Mouse (Mus musculus) liver, postnatal 0 days (tissue): Measurements from ENCODE around the gene Aspscr1. TPM values are rescaled to one million over a fixed set of nuclear protein-coding genes. Genes with fewer than 3 reads are reported as not detected.
"Not testable (repeated sequence)": the region's sequence is repeated elsewhere in the genome, so short reads cannot be mapped to it uniquely, and the experiment has no call there.

Experiments used
- ATAC-seq: fragments of 200-750 bp; cut with Nextera tagmentation; 2 replicates; pipeline ENCODE4 v1.8.0; 2017; ENCODE audit warnings: mild to moderate bottlenecking, moderate library complexity
- DNase-seq: peaks from one replicate; pipeline ENCODE4 v3.0.0-alpha.2; 2016
- H3K27ac ChIP-seq: fragments of 300-500 bp; sonication (generic); 2 replicates; pipeline ENCODE4 v1.5.1; 2014; ENCODE audit warnings: antibody characterized with exemption, moderate library complexity, mild to moderate bottlenecking, low read depth
- H3K27me3 ChIP-seq: fragments of 300-500 bp; sonication (generic); 2 replicates; pipeline ENCODE4 v1.6.1; 2014; ENCODE audit warnings: low read length, control low read depth, mixed read lengths; ENCODE audit not compliant: insufficient read depth
- H3K36me3 ChIP-seq: fragments of 300-500 bp; sonication (generic); replicated peaks from 2 replicates; pipeline ENCODE4 v1.6.1; 2014; ENCODE audit warnings: mild to moderate bottlenecking, control low read depth, low read length, moderate library complexity, mixed read lengths; ENCODE audit not compliant: insufficient read depth
- H3K4me1 ChIP-seq: fragments of 300-500 bp; sonication (generic); 2 replicates; pipeline ENCODE4 v1.6.1; 2014; ENCODE audit warnings: antibody characterized with exemption, mild to moderate bottlenecking, control low read depth; ENCODE audit not compliant: insufficient read depth
- H3K4me2 ChIP-seq: fragments of 300-500 bp; sonication (generic); 2 replicates; pipeline ENCODE4 v1.6.1; 2014; ENCODE audit warnings: low read depth, mild to moderate bottlenecking, low read length, moderate library complexity, mixed read lengths
- H3K4me3 ChIP-seq: fragments of 300-500 bp; sonication (generic); 2 replicates; pipeline ENCODE4 v1.5.1; 2014; ENCODE audit warnings: low read depth, low read length
- H3K9ac ChIP-seq: fragments of 300-500 bp; sonication (generic); replicated peaks from 2 replicates; pipeline ENCODE4 v1.6.1; 2014; ENCODE audit warnings: mild to moderate bottlenecking, moderate library complexity
- H3K9me3 ChIP-seq: fragments of 300-500 bp; sonication (generic); 2 replicates; pipeline ENCODE4 v1.6.1; 2016; ENCODE audit warnings: mild to moderate bottlenecking, control low read depth, low read length, mixed read lengths
- CTCF ChIP-seq: sonication (generic); IDR thresholded peaks from 2 replicates; pipeline ENCODE4 v1.5.1; 2016; ENCODE audit warnings: antibody characterized with exemption, low read depth
- EP300 ChIP-seq: IDR thresholded peaks from 2 replicates; pipeline ENCODE4 v1.6.1; 2016; ENCODE audit warnings: antibody characterized with exemption, low read depth, mild to moderate bottlenecking
- WGBS: fragments of 180-500 bp; shearing (Covaris S2); extraction: QIAGEN DNeasy Blood & Tissue Kit; methylation state at CpG from one replicate; pipeline ENCODE4 v1.1.7; 2014; ENCODE audit not compliant: insufficient replicate concordance; 5-methylcytosine and 5-hydroxymethylcytosine counted together
- polyA plus RNA-seq: library from polyadenylated mRNA; unstranded; fragments of >200 nt; fragmentation: Nextera tagmentation; extraction: Ambion mirVana; gene quantifications from 2 replicates; pipeline ENCODE4 v1.2.1, GENCODE M21; 2015

Aspscr1 gene
- polyA plus RNA-seq, 1 experiment from 2014 or later: 56.8 TPM

DNA sequence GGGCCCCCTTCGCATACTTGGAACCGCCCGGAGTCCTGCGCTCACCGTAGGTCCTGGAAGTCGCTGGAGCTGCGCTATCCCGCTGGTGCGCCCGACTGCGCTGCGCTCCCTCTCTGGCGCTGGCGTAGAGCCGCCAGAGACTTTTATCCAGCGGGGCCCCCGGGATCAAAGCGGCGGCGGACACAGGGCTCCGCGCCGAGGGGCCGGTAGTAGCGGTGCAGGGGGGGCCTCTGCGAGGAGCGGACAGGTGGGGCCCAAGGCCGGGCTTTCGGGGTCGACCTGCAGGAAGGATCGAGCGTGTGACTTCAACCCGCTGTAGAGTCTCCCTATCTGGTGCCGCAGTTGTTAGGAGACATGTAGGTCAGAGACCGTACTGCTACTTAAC, 11.7 kb upstream of the Aspscr1 start, which contains the start of gene Notum:
Gene Notum (minus strand): TSS at position 100 of the 385 bp plus-strand sequence.
- Histone ChIP-seq H3K4me3 (peak within 1 kb of the TSS; percentile 45), H3K4me2 (peak within 1 kb of the TSS; percentile 72), H3K27ac (no peak within 1 kb of the TSS), H3K4me1 (peaks cover 14% of the 10 kb centered on the region), H3K9me3 (no peaks in the 10 kb centered on the region), H3K9ac (peak within 1 kb of the TSS; percentile 30; the same call in 1 of the 2 replicates), H3K36me3 (no peaks in the 10 kb centered on the region), H3K27me3 (peaks cover 76% of the 10 kb centered on the region)
- DNase-seq (no peak), ATAC-seq (peak; percentile 10; the same call in 1 of the 2 replicates)
- WGBS: 2% methylated on average over 35 of the region's 35 CpGs
- TF ChIP-seq EP300: no peak
- no peak for TF ChIP-seq CTCF

DNA sequence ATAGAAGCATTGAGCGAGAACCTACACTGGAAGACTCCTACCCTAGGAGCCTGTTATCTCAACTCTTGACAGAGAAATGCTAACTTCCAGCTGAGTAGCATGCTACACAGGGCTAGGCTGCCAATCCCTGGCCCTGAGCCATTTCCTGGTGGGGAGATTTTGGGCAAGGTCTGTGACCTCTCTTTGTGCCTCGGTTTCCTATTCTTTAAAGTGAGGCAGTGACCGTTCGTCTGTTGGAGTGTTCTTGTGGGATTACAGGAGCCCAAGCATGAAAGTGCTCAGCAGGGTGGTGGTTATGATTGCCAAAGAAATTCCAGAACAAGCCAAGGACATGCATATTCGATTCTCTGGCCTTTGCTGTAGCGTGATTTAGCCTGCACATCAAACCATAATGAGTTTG, 10.0 kb upstream of the Aspscr1 start:
- Histone ChIP-seq H3K27ac (no peak overlapping the region), H3K27me3 (peaks cover 67% of the 10 kb centered on the region), H3K4me1 (peaks cover 14% of the 10 kb centered on the region), H3K9ac (no peak overlapping the region), H3K4me2 (no peak overlapping the region), H3K36me3 (no peaks in the 10 kb centered on the region), H3K4me3 (no peak overlapping the region), H3K9me3 (no peaks in the 10 kb centered on the region)
- TF ChIP-seq EP300 (no peak), CTCF (no peak)
- ATAC-seq: no peak
- WGBS: 63% methylated on average over 6 of the region's 6 CpGs
- DNase-seq: no peak

DNA sequence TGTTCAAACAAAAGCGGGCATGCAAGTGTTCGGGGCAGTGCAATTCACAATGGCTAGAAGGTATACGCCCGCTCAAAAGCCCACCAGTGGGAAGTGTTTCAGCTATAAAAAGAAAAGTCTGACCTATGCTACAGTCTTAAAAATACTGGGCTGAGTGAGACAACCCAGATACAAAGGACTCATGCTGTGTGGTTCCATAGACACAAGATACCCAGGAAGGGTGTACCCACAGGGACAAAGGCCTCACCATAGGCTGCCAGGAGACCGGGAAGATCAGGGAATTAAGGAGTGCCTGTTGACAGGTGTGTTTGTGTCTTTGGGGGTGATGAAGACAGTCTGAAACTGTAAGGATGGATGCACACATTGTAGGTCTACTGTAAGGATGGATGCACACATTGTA, 9.1 kb upstream of the Aspscr1 start:
- H3K27ac ChIP-seq: no peak overlapping the region
- peaks cover 58% of the 10 kb centered on the region for H3K27me3 ChIP-seq
- peaks cover 14% of the 10 kb centered on the region for H3K4me1 ChIP-seq
- ATAC-seq (no peak), DNase-seq (no peak)
- no peak overlapping the region for H3K9ac ChIP-seq
- no peaks in the 10 kb centered on the region for H3K36me3 ChIP-seq
- H3K9me3 ChIP-seq: no peaks in the 10 kb centered on the region
- no peak overlapping the region for H3K4me2 ChIP-seq
- TF ChIP-seq EP300 (no peak), CTCF (no peak)
- no peak overlapping the region for H3K4me3 ChIP-seq
- 88% methylated on average over 5 of the region's 5 CpGs for WGBS

DNA sequence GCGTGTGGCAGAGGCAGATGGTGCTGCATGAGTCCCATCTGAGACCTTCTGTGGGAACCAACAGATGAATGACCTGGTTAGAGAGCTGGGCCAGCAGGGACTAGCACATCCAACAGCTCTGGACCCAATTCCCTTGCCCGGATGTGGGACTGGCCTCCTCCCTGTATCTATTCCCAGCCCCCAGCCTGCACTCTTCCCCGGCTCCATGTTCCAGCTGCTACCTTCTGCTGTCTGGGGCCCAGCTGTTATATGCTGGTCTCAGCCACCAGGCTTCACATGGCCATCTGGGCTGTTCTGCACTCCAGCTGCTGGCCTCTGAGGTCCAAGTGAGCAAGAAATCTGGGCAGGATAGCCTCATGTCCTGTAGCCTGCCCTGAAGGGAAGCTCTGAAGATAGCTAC, 7.4 kb upstream of the Aspscr1 start:
- WGBS: 88% methylated on average over 3 of the region's 3 CpGs
- ATAC-seq: no peak
- DNase-seq: no peak
- H3K27me3 ChIP-seq: peaks cover 41% of the 10 kb centered on the region
- TF ChIP-seq CTCF (no peak), EP300 (no peak)
- no peaks in the 10 kb centered on the region for H3K36me3 ChIP-seq
- no peaks in the 10 kb centered on the region for H3K9me3 ChIP-seq
- H3K27ac ChIP-seq: no peak overlapping the region
- no peak overlapping the region for H3K9ac ChIP-seq
- no peak overlapping the region for H3K4me3 ChIP-seq
- no peak overlapping the region for H3K4me2 ChIP-seq
- H3K4me1 ChIP-seq: peaks cover 7% of the 10 kb centered on the region

DNA sequence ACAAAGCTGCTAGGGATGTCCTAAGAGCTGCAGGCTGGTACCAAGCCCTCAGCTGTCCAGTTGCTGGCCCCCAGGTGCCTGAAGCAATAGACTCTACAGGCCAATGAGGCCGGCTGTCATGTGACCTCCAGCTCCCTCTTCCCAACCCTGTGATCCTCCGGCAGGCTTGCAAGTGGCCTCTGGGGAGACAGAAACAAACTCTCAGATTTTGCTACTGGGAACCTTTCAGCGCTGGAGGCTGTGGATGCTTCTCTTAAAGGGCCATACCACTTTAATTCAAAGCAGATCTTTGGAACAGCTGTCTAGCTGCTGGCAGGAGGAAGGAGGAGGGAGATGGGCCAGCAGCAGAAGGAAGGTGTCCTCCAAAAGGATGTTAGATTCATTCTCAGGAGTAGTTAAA, 6.2 kb upstream of the Aspscr1 start:
- Histone ChIP-seq H3K4me2 (no peak overlapping the region), H3K27me3 (peaks cover 29% of the 10 kb centered on the region), H3K4me1 (no peaks in the 10 kb centered on the region), H3K9ac (no peak overlapping the region), H3K9me3 (no peaks in the 10 kb centered on the region), H3K4me3 (no peak overlapping the region), H3K27ac (no peak overlapping the region), H3K36me3 (no peaks in the 10 kb centered on the region)
- TF ChIP-seq EP300: no peak
- TF ChIP-seq CTCF: no peak
- 24% methylated on average over 3 of the region's 3 CpGs for WGBS
- ATAC-seq: no peak
- DNase-seq: no peak

DNA sequence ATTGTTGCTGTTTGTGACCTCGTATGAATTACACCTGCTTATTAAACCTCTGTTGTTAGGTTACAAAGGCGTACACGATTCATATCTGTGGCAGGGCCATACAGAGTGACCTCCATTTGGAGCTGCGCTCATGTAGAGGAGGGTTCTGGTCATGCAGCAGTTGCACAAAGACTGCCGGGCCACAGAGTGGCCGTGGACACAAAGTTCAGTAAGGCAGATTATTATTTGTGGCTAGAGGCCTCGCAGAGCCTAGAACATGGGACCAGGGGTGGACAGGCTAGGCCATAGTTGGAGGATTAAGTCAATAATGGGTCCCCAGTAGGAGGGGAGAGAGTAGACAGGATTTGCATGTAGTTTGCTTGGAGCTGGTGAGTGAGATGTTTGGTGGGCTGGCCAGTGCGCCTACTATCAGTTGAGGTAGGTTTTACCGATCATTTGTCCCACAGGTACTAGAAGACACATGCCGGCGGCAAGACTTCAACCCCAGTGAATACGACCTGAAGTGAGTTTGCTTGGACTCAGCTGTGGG, 885 bp downstream of the Aspscr1 start:
- H3K4me2 ChIP-seq: peak overlapping the region; percentile 79
- peak overlapping the region; percentile 71 for H3K9ac ChIP-seq
- WGBS: 30% methylated on average over 12 of the region's 12 CpGs
- DNase-seq (no peak), ATAC-seq (peak; percentile 16)
- peak overlapping the region; percentile 75 for H3K4me3 ChIP-seq
- H3K4me1 ChIP-seq: peaks cover 37% of the 10 kb centered on the region
- TF ChIP-seq EP300: peak; percentile 48; the same call in 1 of the 2 replicates
- no peak for TF ChIP-seq CTCF
- H3K9me3 ChIP-seq: no peaks in the 10 kb centered on the region
- H3K27ac ChIP-seq: peak overlapping the region; percentile 83
- H3K36me3 ChIP-seq: peaks cover 9% of the 10 kb centered on the region
- H3K27me3 ChIP-seq: no peaks in the 10 kb centered on the region

DNA sequence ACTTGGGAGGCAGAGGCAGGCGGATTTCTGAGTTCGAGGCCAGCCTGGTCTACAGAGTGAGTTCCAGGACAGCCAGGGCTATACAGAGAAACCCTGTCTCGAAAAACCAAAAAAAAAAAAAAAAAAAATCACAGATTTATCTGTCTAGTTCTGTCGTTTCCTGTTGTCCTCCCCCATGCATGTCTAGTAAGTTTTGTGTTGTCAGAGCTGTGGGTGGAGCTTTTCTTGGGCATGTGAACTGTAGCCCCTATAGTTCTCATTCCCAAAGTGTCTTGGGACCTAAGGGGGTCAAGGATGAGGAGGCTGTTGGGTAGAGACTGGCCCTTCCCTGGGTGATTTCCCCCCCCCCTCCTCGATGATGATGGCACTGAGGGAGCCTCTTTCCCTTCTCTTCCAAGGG, 3.1 kb downstream of the Aspscr1 start:
- not testable (repeated sequence) for ATAC-seq, DNase-seq, H3K27ac ChIP-seq, H3K27me3 ChIP-seq, H3K4me2 ChIP-seq, H3K9me3 ChIP-seq, H3K4me3 ChIP-seq
- Histone ChIP-seq H3K36me3 (peaks cover 22% of the 10 kb centered on the region), H3K9ac (0 out of 2 replicates have a peak overlapping the region, but pooled peaks have one; percentile 16), H3K4me1 (peaks cover 37% of the 10 kb centered on the region)
- 66% methylated on average over 4 of the region's 5 CpGs for WGBS
